Mouse (Mus musculus): ENCODE measurements around the gene Exoc7. TPM values are rescaled to one million over a fixed set of nuclear protein-coding genes. Genes with fewer than 3 reads are reported as not detected.

Exoc7 gene
- polyA plus RNA-seq, 1 experiment: 31.5 TPM

- H3K79me3 ChIP-seq (ENCODE audit: low read depth): no peaks in the 10 kb centered on the region
- no peak overlapping the region for H3ac ChIP-seq (ENCODE audit: control insufficient read depth, insufficient read length, low read depth)
- H3K79me2 ChIP-seq (ENCODE audit: control insufficient read depth, insufficient read depth): no peaks in the 10 kb centered on the region
- no peaks in the 10 kb centered on the region for H3K27me3 ChIP-seq (ENCODE audit: control insufficient read depth, insufficient read depth, insufficient read length)
- H3K4me3 ChIP-seq (ENCODE audit: insufficient read depth, poor library complexity, severe bottlenecking): no peak overlapping the region
- no peaks in the 10 kb centered on the region for H3K36me3 ChIP-seq (ENCODE audit: control insufficient read depth, insufficient read depth)
- TF ChIP-seq CEBPB (IDR thresholded peaks at IDR 0.05; ENCODE audit: low read depth) (no peak), MYOD1 (IDR thresholded peaks at IDR 0.05; ENCODE audit: control insufficient read depth, insufficient read length, low read depth) (no peak), CTCF (IDR thresholded peaks at IDR 0.05; ENCODE audit: control insufficient read depth, insufficient read depth, insufficient read length) (no peak), FOSL1 (IDR thresholded peaks at IDR 0.05; ENCODE audit: insufficient read depth, low read length, poor library complexity, severe bottlenecking) (no peak), USF1 (IDR thresholded peaks at IDR 0.05; ENCODE audit: low read depth) (no peak), MYOG (IDR thresholded peaks at IDR 0.05; ENCODE audit: control insufficient read depth, extremely low read depth, insufficient read length) (no peak), MAX (IDR thresholded peaks at IDR 0.05) (no peak)
These were observed 27.4 kb upstream of the Exoc7 start for GRCm38 (mm10) chr11:116334417-116334782.

GRCm38 (mm10) chr11:116333526-116334416 is 26.7 kb upstream of the Exoc7 start:
- H3K79me3 ChIP-seq (ENCODE audit: low read depth): no peaks in the 10 kb centered on the region
- H3K79me2 ChIP-seq (ENCODE audit: control insufficient read depth, insufficient read depth): no peaks in the 10 kb centered on the region
- no peaks in the 10 kb centered on the region for H3K27me3 ChIP-seq (ENCODE audit: control insufficient read depth, insufficient read depth, insufficient read length)
- H3K4me3 ChIP-seq (ENCODE audit: insufficient read depth, poor library complexity, severe bottlenecking): no peak overlapping the region
- TF ChIP-seq MYOG (IDR thresholded peaks at IDR 0.05; ENCODE audit: control insufficient read depth, extremely low read depth, insufficient read length) (no peak), USF1 (IDR thresholded peaks at IDR 0.05; ENCODE audit: low read depth) (no peak), CTCF (IDR thresholded peaks at IDR 0.05; ENCODE audit: control insufficient read depth, insufficient read depth, insufficient read length) (no peak), MAX (IDR thresholded peaks at IDR 0.05) (no peak), FOSL1 (IDR thresholded peaks at IDR 0.05; ENCODE audit: insufficient read depth, low read length, poor library complexity, severe bottlenecking) (no peak), CEBPB (IDR thresholded peaks at IDR 0.05; ENCODE audit: low read depth) (no peak), MYOD1 (IDR thresholded peaks at IDR 0.05; ENCODE audit: control insufficient read depth, insufficient read length, low read depth) (no peak)
- no peaks in the 10 kb centered on the region for H3K36me3 ChIP-seq (ENCODE audit: control insufficient read depth, insufficient read depth)
- H3ac ChIP-seq (ENCODE audit: control insufficient read depth, insufficient read length, low read depth): no peak overlapping the region

DNA sequence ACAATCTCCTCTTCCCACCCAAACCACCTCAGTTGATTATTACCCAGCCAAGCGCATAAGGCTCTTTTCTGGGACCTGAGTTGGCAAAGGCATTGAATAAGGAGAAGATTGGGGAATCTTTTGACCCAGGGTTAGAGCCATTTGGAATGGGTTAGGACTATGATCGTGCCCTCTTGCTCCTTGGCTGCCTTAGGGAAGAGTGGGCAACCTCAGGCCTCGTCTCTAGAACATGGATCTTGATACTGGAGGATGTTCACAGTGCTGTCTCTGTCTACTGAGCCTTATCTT is 25.9 kb upstream of the Exoc7 start:
- H3K27me3 ChIP-seq (ENCODE audit: control insufficient read depth, insufficient read depth, insufficient read length): no peaks in the 10 kb centered on the region
- H3K4me3 ChIP-seq (ENCODE audit: insufficient read depth, poor library complexity, severe bottlenecking): no peak overlapping the region
- TF ChIP-seq CEBPB (IDR thresholded peaks at IDR 0.05; ENCODE audit: low read depth): no peak
- no peak for TF ChIP-seq USF1 (IDR thresholded peaks at IDR 0.05; ENCODE audit: low read depth)
- TF ChIP-seq FOSL1 (IDR thresholded peaks at IDR 0.05; ENCODE audit: insufficient read depth, low read length, poor library complexity, severe bottlenecking): no peak
- TF ChIP-seq MYOG (IDR thresholded peaks at IDR 0.05; ENCODE audit: control insufficient read depth, extremely low read depth, insufficient read length): no peak
- TF ChIP-seq MYOD1 (IDR thresholded peaks at IDR 0.05; ENCODE audit: control insufficient read depth, insufficient read length, low read depth): no peak
- TF ChIP-seq MAX (IDR thresholded peaks at IDR 0.05): no peak
- no peak for TF ChIP-seq CTCF (IDR thresholded peaks at IDR 0.05; ENCODE audit: control insufficient read depth, insufficient read depth, insufficient read length)
- no peak overlapping the region for H3ac ChIP-seq (ENCODE audit: control insufficient read depth, insufficient read length, low read depth)
- H3K79me2 ChIP-seq (ENCODE audit: control insufficient read depth, insufficient read depth): no peaks in the 10 kb centered on the region
- H3K79me3 ChIP-seq (ENCODE audit: low read depth): no peaks in the 10 kb centered on the region
- H3K36me3 ChIP-seq (ENCODE audit: control insufficient read depth, insufficient read depth): no peaks in the 10 kb centered on the region

- Histone ChIP-seq H3K27me3 (ENCODE audit: control insufficient read depth, insufficient read depth, insufficient read length) (no peaks in the 10 kb centered on the region), H3K4me3 (ENCODE audit: insufficient read depth, poor library complexity, severe bottlenecking) (no peak overlapping the region), H3ac (ENCODE audit: control insufficient read depth, insufficient read length, low read depth) (no peak overlapping the region), H3K79me3 (ENCODE audit: low read depth) (no peaks in the 10 kb centered on the region), H3K79me2 (ENCODE audit: control insufficient read depth, insufficient read depth) (no peaks in the 10 kb centered on the region), H3K36me3 (ENCODE audit: control insufficient read depth, insufficient read depth) (no peaks in the 10 kb centered on the region)
- no peak for TF ChIP-seq CTCF (IDR thresholded peaks at IDR 0.05; ENCODE audit: control insufficient read depth, insufficient read depth, insufficient read length)
- TF ChIP-seq FOSL1 (IDR thresholded peaks at IDR 0.05; ENCODE audit: insufficient read depth, low read length, poor library complexity, severe bottlenecking): no peak
- TF ChIP-seq MYOG (IDR thresholded peaks at IDR 0.05; ENCODE audit: control insufficient read depth, extremely low read depth, insufficient read length): no peak
- TF ChIP-seq CEBPB (IDR thresholded peaks at IDR 0.05; ENCODE audit: low read depth): no peak
- no peak for TF ChIP-seq USF1 (IDR thresholded peaks at IDR 0.05; ENCODE audit: low read depth)
- TF ChIP-seq MAX (IDR thresholded peaks at IDR 0.05): no peak
- TF ChIP-seq MYOD1 (IDR thresholded peaks at IDR 0.05; ENCODE audit: control insufficient read depth, insufficient read length, low read depth): no peak
These were observed 25.4 kb upstream of the Exoc7 start for GRCm38 (mm10) chr11:116332232-116332982.

DNA sequence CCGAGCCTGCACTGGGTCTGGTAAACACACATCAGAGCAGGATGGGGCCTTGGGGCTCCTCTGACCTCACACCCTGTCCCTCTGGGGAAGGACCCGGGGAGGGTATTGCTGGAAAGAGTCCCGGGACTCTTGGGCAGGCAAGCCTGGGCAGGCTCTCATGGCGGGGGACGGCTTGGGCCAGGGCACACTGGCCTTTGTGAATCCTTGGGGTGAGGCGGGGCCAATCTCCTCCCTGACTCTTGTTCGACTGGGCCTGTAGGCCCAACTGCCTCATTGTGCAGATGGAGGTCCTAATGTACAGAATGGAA is 23.1 kb upstream of the Exoc7 start:
- no peak overlapping the region for H3ac ChIP-seq (ENCODE audit: control insufficient read depth, insufficient read length, low read depth)

More for the DNA sequence above, 23.1 kb upstream of the Exoc7 start:
- Histone ChIP-seq H3K27me3 (ENCODE audit: control insufficient read depth, insufficient read depth, insufficient read length) (no peaks in the 10 kb centered on the region), H3K36me3 (ENCODE audit: control insufficient read depth, insufficient read depth) (no peaks in the 10 kb centered on the region), H3K79me3 (ENCODE audit: low read depth) (no peaks in the 10 kb centered on the region), H3K79me2 (ENCODE audit: control insufficient read depth, insufficient read depth) (no peaks in the 10 kb centered on the region), H3K4me3 (ENCODE audit: insufficient read depth, poor library complexity, severe bottlenecking) (no peak overlapping the region)
- TF ChIP-seq CTCF (IDR thresholded peaks at IDR 0.05; ENCODE audit: control insufficient read depth, insufficient read depth, insufficient read length) (no peak), MAX (IDR thresholded peaks at IDR 0.05) (no peak), USF1 (IDR thresholded peaks at IDR 0.05; ENCODE audit: low read depth) (no peak), CEBPB (IDR thresholded peaks at IDR 0.05; ENCODE audit: low read depth) (no peak), MYOG (IDR thresholded peaks at IDR 0.05; ENCODE audit: control insufficient read depth, extremely low read depth, insufficient read length) (no peak), FOSL1 (IDR thresholded peaks at IDR 0.05; ENCODE audit: insufficient read depth, low read length, poor library complexity, severe bottlenecking) (no peak), MYOD1 (IDR thresholded peaks at IDR 0.05; ENCODE audit: control insufficient read depth, insufficient read length, low read depth) (no peak)
